10 mouse cellular contexts compared by ENCODE assay signal in genomic region chr2:62408701-62409201, GRCm38 (mm10). TPM values are rescaled to one million over a fixed set of nuclear protein-coding genes. Genes with fewer than 3 reads are reported as not detected.
DNase-seq lines count a peak whose midpoint lies in the region; ATAC-seq and TF ChIP-seq lines count a peak whose summit lies in the region.
"Had no signal": no experiment of that assay in that cellular context is flagged by ENCODE, and none has a peak within 500 bp of the region (broad histone marks: within the 10 kb centered on the region; RNA-seq: fewer than 3 reads in every experiment).

No protein-coding gene starts in this region.

- H3K4me3 ChIP-seq in heart, embryonic 12.5 days, result no peak overlapping the region
- no peak overlapping the region for H3K4me3 ChIP-seq in ES-E14 (ENCODE audit: insufficient read depth in 1 of 2, low read depth in 1 of 2, low read length in 2 of 2, poor library complexity in 1 of 2, severe bottlenecking in 1 of 2)
- H3K4me3 ChIP-seq in liver, embryonic 15.5 days (replicated peaks), result no peak overlapping the region
- peak overlapping the region; percentile 52 for H3K4me3 ChIP-seq in small intestine, adult 2 months (ENCODE audit: low read depth, low read length)

- peaks cover 4% of the 10 kb centered on the region; the same call in 1 of the 2 replicates for H3K4me1 ChIP-seq in heart, embryonic 12.5 days (replicated peaks)
- H3K4me1 ChIP-seq in ES-E14 (ENCODE audit: control insufficient read depth in 2 of 2, insufficient read depth in 2 of 2, low read length in 2 of 2, poor library complexity in 1 of 2), result peaks cover 9 to 12% of the 10 kb centered on the region in 2 experiments
- H3K4me1 ChIP-seq in liver, embryonic 15.5 days (replicated peaks), result no peaks in the 10 kb centered on the region
- H3K4me1 ChIP-seq in small intestine, adult 2 months (ENCODE audit: control insufficient read depth, insufficient read depth, insufficient read length, low read length), result peaks cover 8% of the 10 kb centered on the region

- 18% methylated on average over 4 of the region's 4 CpGs for WGBS in heart, embryonic 12.5 days
- WGBS in liver, embryonic 15.5 days (ENCODE audit: insufficient replicate concordance), result 7% methylated on average over 4 of the region's 4 CpGs
- 6% methylated on average over 4 of the region's 4 CpGs for WGBS in small intestine, adult 2 months

- H3K27ac ChIP-seq in heart, embryonic 12.5 days (ENCODE audit: poor library complexity, severe bottlenecking), result peak overlapping the region; percentile 44
- peak overlapping the region; percentile 85; the same call in 1 of the 2 replicates for H3K27ac ChIP-seq in ES-E14 (ENCODE audit: insufficient read depth, low read depth, low read length, poor library complexity, severe bottlenecking)
- no peak overlapping the region for H3K27ac ChIP-seq in liver, embryonic 15.5 days (replicated peaks)
- H3K27ac ChIP-seq in small intestine, adult 2 months (ENCODE audit: insufficient read depth, low read depth, low read length), result peak overlapping the region; percentile 83

- H3K4me2 ChIP-seq in heart, embryonic 12.5 days, result peak overlapping the region; percentile 14; the same call in 1 of the 2 replicates
- no peak overlapping the region for H3K4me2 ChIP-seq in liver, embryonic 15.5 days

- no peaks in the 10 kb centered on the region for H3K36me3 ChIP-seq in heart, embryonic 12.5 days
- H3K36me3 ChIP-seq in ES-E14 (ENCODE audit: control insufficient read depth, insufficient read depth, low read length, poor library complexity, severe bottlenecking), result no peaks in the 10 kb centered on the region
- no peaks in the 10 kb centered on the region for H3K36me3 ChIP-seq in liver, embryonic 15.5 days (replicated peaks)
- peaks cover 31% of the 10 kb centered on the region for H3K36me3 ChIP-seq in small intestine, adult 2 months (ENCODE audit: control insufficient read depth, insufficient read depth, low read length)

- intact Hi-C loops in heart, postnatal 25 days (cut with DNase I), result no loop called here
- intact Hi-C loops in left cerebral cortex, postnatal 10 days (cut with DNase I), result no loop called here
- intact Hi-C loops in left cerebral cortex, postnatal 36 days (cut with DNase I), result no loop called here

- TF ChIP-seq POLR2A in small intestine, adult 2 months (IDR thresholded peaks at IDR 0.05; ENCODE audit: low read depth, low read length), result no peak

- H3K9ac ChIP-seq in heart, embryonic 12.5 days, result no peak overlapping the region
- H3K9ac ChIP-seq in ES-E14 (ENCODE audit: insufficient read depth, low read depth, low read length, poor library complexity, severe bottlenecking), result peak overlapping the region; percentile 35; the same call in 1 of the 2 replicates
- H3K9ac ChIP-seq in liver, embryonic 15.5 days, result no peak overlapping the region

- TF ChIP-seq CTCF in small intestine, adult 2 months (IDR thresholded peaks at IDR 0.05; ENCODE audit: extremely low read depth, insufficient read length, insufficient replicate concordance, low read depth, low read length), result no peak

- H3K9me3 ChIP-seq in heart, embryonic 12.5 days (replicated peaks), result no peaks in the 10 kb centered on the region
- H3K9me3 ChIP-seq in ES-E14 (ENCODE audit: control insufficient read depth, insufficient read depth, low read depth, low read length), result no peaks in the 10 kb centered on the region
- no peaks in the 10 kb centered on the region for H3K9me3 ChIP-seq in liver, embryonic 15.5 days (replicated peaks)

- in situ Hi-C loops in ES-E14 (cut with MboI; ENCODE audit: low sequenced_read_pairs in 2 of 2, unreplicated experiment in 2 of 2), result no loop called here

- H3K27me3 ChIP-seq in heart, embryonic 12.5 days (replicated peaks), result peaks cover 4% of the 10 kb centered on the region
- peaks cover 17% of the 10 kb centered on the region for H3K27me3 ChIP-seq in liver, embryonic 15.5 days
- no peaks in the 10 kb centered on the region for H3K27me3 ChIP-seq in small intestine, adult 2 months (ENCODE audit: control insufficient read depth, insufficient read depth, low read length)

- peak; percentile 79 for ATAC-seq in heart, embryonic 12.5 days (ENCODE audit: insufficient number of reproducible peaks, low FRiP score)
- ATAC-seq in liver, embryonic 15.5 days (ENCODE audit: insufficient read depth), result peak; percentile 38; the same call in 1 of the 2 replicates

- DNase-seq in heart, postnatal 25 days (ENCODE audit: low spot score), result no peak
- no peak for DNase-seq in ES-E14 (ENCODE audit: low read depth, low spot score)
- no peak for DNase-seq in left cerebral cortex, postnatal 10 days (ENCODE audit: extremely low spot score in 1 of 2, low spot score in 2 of 2)
- no peak for DNase-seq in left cerebral cortex, postnatal 36 days (ENCODE audit: low spot score in 2 of 2)
- DNase-seq in urinary bladder, postnatal 4 days (ENCODE audit: low spot score in 2 of 2), result no peak
- DNase-seq: gastrocnemius, postnatal 14 days had no signal

TF ChIP-seq in ES-E14, 5 proteins besides CTCF, POLR2A, EP300 and RAD21:
- TF ChIP-seq CHD2 (IDR thresholded peaks at IDR 0.05; ENCODE audit: low read depth, low read length) (no peak), MAFK (IDR thresholded peaks at IDR 0.05; ENCODE audit: insufficient read depth, low read depth, low read length) (no peak), ZC3H11A (IDR thresholded peaks at IDR 0.05; ENCODE audit: borderline replicate concordance, low read depth, low read length) (no peak)

RNA-seq across cellular contexts. Expression of gene Dpp4, which starts 3.3 kb away (rescaled TPM):
- polyA plus RNA-seq in heart, embryonic 12.5 days (2016; fragmentation: Nextera tagmentation; extraction: Ambion mirVana), result 19.9 and 20.6 TPM in 2 replicates
- total RNA-seq in heart, postnatal 25 days (2021), result 1 to 10 TPM; 4.6 to 6.8 TPM
- 24.7 and 26.1 TPM in 2 replicates for total RNA-seq in ES-E14 (2012; rRNA removed)
- polyA plus RNA-seq in liver, embryonic 15.5 days (2015; fragmentation: Nextera tagmentation; extraction: Ambion mirVana), result 4.5 and 6.5 TPM in 2 replicates
- 12.8 and 77.5 TPM in 2 replicates for polyA plus RNA-seq in small intestine, adult 2 months (2012; rRNA removed)
- total RNA-seq in left cerebral cortex, postnatal 10 days (2021), result 1 to 10 TPM; 2.9 to 5.5 TPM
- 1 to 10 TPM; 1.7 to 2.5 TPM for total RNA-seq in left cerebral cortex, postnatal 36 days (2021)
- polyA plus RNA-seq: C2C12 had no signal
